Mouse (Mus musculus) effector memory CD4-positive, alpha-beta T cell, adult 7 months (primary cell): ENCODE data around the gene Olr1. TPM values are rescaled to one million over a fixed set of nuclear protein-coding genes. Genes with fewer than 3 reads are reported as not detected.

Experiments used
- polyA plus RNA-seq: library from polyadenylated mRNA; unstranded; fragments of 100-300 nt; shearing (Covaris generic); gene quantifications from one replicate; pipeline ENCODE4 v1.2.1, GENCODE M21; 2017

The Olr1 gene
- polyA plus RNA-seq, result not detected

GRCm38 (mm10) chr6:129507024-129507423 is at the start of gene Olr1:
TSS of gene Olr1 (minus strand) at chr6:129507165.

DNA sequence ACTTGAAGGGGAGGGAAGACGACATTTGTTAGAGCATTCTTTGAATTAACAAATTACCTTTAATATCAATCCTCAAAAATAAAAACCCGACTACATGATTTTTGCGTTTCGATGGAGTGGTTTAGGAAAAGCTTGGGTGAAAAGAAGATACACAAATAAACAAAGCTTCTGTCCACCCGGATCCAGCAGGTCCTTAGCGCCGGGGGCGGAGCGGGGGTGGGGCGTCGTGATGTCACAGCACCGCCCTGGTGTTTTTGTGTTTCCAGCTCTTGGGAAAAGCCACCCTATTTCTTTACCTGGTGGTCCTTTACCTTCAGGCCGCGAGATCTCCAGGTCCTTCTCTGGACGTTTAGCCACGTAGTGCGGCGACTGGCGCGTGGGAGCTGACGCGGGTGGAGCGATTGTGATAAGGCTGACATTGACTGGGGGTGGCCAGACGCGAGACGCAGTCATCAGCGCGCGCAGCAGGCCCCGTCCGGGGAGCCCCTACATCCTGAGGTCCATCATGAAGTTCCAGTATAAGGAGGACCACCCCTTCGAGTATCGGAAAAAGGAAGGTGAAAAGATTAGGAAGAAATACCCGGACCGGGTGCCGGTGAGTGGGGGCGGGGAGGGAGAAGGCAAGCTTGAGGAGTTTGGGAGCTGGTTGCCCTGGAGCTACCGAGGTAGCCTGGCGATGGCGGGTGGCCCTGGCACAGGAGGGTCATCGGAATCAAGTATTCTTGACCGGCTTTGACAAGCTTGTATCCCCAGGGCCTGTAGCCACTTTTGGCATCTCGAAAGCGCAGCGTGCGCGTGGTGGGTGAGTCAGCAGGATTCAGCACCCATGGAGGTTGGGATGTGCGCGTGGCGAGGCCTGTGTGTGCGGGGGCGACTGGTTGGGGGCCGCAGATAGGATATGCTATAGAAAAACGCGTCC is 26.2 kb upstream of the Olr1 start, which contains the start of gene Gabarapl1:
Gene Gabarapl1, plus strand, starts transcription at position 219 of the 919 bp plus-strand sequence.

GRCm38 (mm10) chr6:129512367-129512766 is 5.4 kb upstream of the Olr1 start, which contains the start of gene Tmem52b:
TSS of gene Tmem52b (plus strand) at chr6:129512555.

GRCm38 (mm10) chr6:129451411-129452039 is 55.4 kb downstream of the Olr1 start, which contains the start of gene Clec1a:
TSS of gene Clec1a (minus strand) at chr6:129452000.

Other genes with a start within 250 kb of the Olr1 start
- 1,226 TPM for gene Cd69, start 231.7 kb downstream of the Olr1 start, polyA plus RNA-seq
- not detected for gene 4922502D21Rik, start 175.4 kb downstream of the Olr1 start, polyA plus RNA-seq
- gene Clec12a, start 164.5 kb downstream of the Olr1 start, polyA plus RNA-seq, result 0.83 TPM
- gene Clec12b, start 121.3 kb downstream of the Olr1 start, polyA plus RNA-seq, result not detected
- gene Clec1b, start 109.9 kb downstream of the Olr1 start, polyA plus RNA-seq, result 0.20 TPM
- not detected for gene Clec9a, start 98.3 kb downstream of the Olr1 start, polyA plus RNA-seq
- gene Clec1a, start 55.2 kb downstream of the Olr1 start, polyA plus RNA-seq, result not detected
- not detected for gene Tmem52b, start 5.4 kb upstream of the Olr1 start, polyA plus RNA-seq
- gene Gabarapl1, start 26.0 kb upstream of the Olr1 start, polyA plus RNA-seq, result 55.7 TPM
- 1.4 TPM for gene Klre1, start 70.7 kb upstream of the Olr1 start, polyA plus RNA-seq
- gene Klrd1, start 84.6 kb upstream of the Olr1 start, polyA plus RNA-seq, result 53.0 TPM
- 219 TPM for gene Klrk1, start 116.7 kb upstream of the Olr1 start, polyA plus RNA-seq
- gene Klrc3, start 136.2 kb upstream of the Olr1 start, polyA plus RNA-seq, result not detected
- gene Klrc2, start 153.5 kb upstream of the Olr1 start, polyA plus RNA-seq, result 16.1 TPM
- gene Klrc1, start 171.8 kb upstream of the Olr1 start, polyA plus RNA-seq, result 391 TPM
- not detected for gene Klri1, start 210.0 kb upstream of the Olr1 start, polyA plus RNA-seq
- 1.3 TPM for gene Klri2, start 233.3 kb upstream of the Olr1 start, polyA plus RNA-seq